Mouse (Mus musculus): ENCODE measurements around the gene Tnpo1. TPM values are rescaled to one million over a fixed set of nuclear protein-coding genes. Genes with fewer than 3 reads are reported as not detected.

Gene Tnpo1
- polyA plus RNA-seq, 1 experiment from 2014 or later, result 63.5 TPM

DNA sequence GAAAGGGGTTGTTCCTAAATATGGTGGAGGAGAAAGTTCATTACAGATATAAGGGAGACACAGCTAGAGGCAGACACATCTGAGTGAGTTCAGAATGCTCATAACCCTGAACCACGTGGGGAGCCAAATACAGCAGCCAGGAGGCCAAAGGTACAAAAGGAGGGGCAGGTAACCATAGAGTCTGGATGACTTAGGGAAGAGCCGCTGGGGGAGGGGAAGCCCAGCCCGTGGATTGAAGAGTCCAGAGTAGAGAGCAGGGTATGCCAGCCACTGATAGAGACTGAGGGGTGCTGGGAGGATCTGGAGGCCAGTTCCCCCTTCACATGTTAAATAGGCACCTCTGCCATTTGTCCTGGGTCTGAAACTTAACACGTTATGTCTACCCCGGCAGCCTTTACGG lies 29.5 kb upstream of the Tnpo1 start:
- H3K36me3 ChIP-seq (ENCODE audit: control insufficient read depth, insufficient read depth, low read length), result no peaks in the 10 kb centered on the region

DNA sequence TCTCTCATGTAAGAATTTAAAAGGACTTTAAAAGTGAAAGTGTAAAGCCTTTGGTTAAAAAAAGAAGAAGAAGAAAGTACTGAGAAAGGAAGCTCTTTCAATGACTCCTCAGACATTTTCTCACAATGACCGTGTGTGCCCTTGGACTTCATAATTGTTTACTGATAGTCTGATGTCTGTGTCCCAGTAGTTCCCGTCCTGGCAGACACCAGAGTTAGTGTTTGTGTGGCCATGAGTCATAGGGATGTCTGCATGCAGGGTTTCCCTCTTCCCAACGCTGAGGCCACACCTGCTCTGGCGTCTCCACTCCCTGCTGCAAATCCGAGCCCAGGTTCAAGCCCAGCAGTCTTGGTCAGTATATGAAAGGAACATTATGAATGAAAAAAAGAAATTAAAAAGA lies 29.0 kb upstream of the Tnpo1 start:
- no peak overlapping the region for H3K27ac ChIP-seq (replicated peaks; ENCODE audit: low read depth, low read length)
- no peak overlapping the region for H3K4me3 ChIP-seq (replicated peaks; ENCODE audit: low read depth, low read length)
- no peak overlapping the region for H3K9ac ChIP-seq (replicated peaks; ENCODE audit: low read length)
- no peak for DNase-seq
- H3K36me3 ChIP-seq (ENCODE audit: control insufficient read depth, insufficient read depth, low read length), result no peaks in the 10 kb centered on the region
- peaks cover 12% of the 10 kb centered on the region for H3K4me1 ChIP-seq (ENCODE audit: control insufficient read depth, insufficient read depth, low read length)
- H3K9me3 ChIP-seq (ENCODE audit: control insufficient read depth, low read length), result no peaks in the 10 kb centered on the region
- WGBS, result 69% methylated on average over 5 of the region's 5 CpGs
- H3K4me2 ChIP-seq (ENCODE audit: low read length), result no peak overlapping the region
- H3K27me3 ChIP-seq (ENCODE audit: control insufficient read depth, insufficient read depth, low read length), result no peaks in the 10 kb centered on the region
- no peak for ATAC-seq (ENCODE audit: low FRiP score, low TSS enrichment)

More for the DNA sequence above, 29.5 kb upstream of the Tnpo1 start:
- Histone ChIP-seq H3K4me2 (ENCODE audit: low read length) (no peak overlapping the region), H3K4me3 (replicated peaks; ENCODE audit: low read depth, low read length) (no peak overlapping the region), H3K4me1 (ENCODE audit: control insufficient read depth, insufficient read depth, low read length) (peaks cover 12% of the 10 kb centered on the region), H3K9me3 (ENCODE audit: control insufficient read depth, low read length) (no peaks in the 10 kb centered on the region), H3K27ac (replicated peaks; ENCODE audit: low read depth, low read length) (no peak overlapping the region), H3K27me3 (ENCODE audit: control insufficient read depth, insufficient read depth, low read length) (no peaks in the 10 kb centered on the region), H3K9ac (replicated peaks; ENCODE audit: low read length) (no peak overlapping the region)
- DNase-seq (no peak), ATAC-seq (ENCODE audit: low FRiP score, low TSS enrichment) (no peak)
- 65% methylated on average over 6 of the region's 6 CpGs for WGBS

DNA sequence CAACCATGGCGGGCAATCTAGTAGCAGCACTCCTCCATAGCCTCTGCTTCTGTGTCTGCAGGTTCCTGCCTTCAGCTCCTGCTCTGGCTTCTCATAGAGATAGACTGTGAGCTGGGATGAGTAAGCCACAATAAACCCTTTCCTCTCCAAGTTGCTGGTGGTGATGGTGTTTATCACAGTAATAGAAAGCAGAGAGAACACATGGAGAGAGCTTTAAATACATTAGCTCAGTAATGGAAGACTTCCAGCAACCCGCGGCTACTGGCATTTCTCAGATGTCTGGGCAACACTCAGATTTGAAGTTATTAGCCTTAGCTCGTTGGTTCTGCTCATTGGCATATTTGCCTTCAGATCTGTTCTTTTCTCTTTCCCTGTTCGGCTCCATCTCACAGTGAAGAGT lies 27.6 kb upstream of the Tnpo1 start:
- H3K36me3 ChIP-seq (ENCODE audit: control insufficient read depth, insufficient read depth, low read length), result no peaks in the 10 kb centered on the region
- no peak overlapping the region for H3K4me3 ChIP-seq (replicated peaks; ENCODE audit: low read depth, low read length)
- ATAC-seq (ENCODE audit: low FRiP score, low TSS enrichment) (no peak), DNase-seq (no peak)
- H3K27ac ChIP-seq (replicated peaks; ENCODE audit: low read depth, low read length), result no peak overlapping the region
- no peaks in the 10 kb centered on the region for H3K27me3 ChIP-seq (ENCODE audit: control insufficient read depth, insufficient read depth, low read length)
- H3K4me2 ChIP-seq (ENCODE audit: low read length), result no peak overlapping the region
- H3K4me1 ChIP-seq (ENCODE audit: control insufficient read depth, insufficient read depth, low read length), result peaks cover 12% of the 10 kb centered on the region
- WGBS, result 83% methylated on average over 5 of the region's 5 CpGs
- no peak overlapping the region for H3K9ac ChIP-seq (replicated peaks; ENCODE audit: low read length)
- no peaks in the 10 kb centered on the region for H3K9me3 ChIP-seq (ENCODE audit: control insufficient read depth, low read length)

DNA sequence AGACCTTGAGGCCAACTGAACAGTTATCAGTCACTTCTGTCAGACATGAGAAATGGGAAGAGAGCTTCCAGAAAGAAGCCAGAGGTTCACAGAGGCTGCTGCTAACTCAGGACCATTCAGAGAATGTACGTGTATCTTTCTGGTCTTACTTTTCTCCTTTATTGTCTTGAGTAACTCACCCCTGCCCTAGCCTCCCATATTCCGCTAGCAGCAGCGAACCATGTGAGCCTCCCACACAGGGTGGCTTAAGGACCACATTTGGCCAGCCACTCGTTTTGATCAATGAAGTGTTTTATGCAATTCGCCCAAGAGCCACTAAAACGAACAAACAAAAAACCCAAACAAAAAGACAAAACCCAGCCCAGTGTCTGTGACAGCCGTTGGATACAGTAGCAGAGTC lies 25.8 kb upstream of the Tnpo1 start:
- DNase-seq (no peak), ATAC-seq (ENCODE audit: low FRiP score, low TSS enrichment) (no peak)
- Histone ChIP-seq H3K4me2 (ENCODE audit: low read length) (no peak overlapping the region), H3K9me3 (ENCODE audit: control insufficient read depth, low read length) (no peaks in the 10 kb centered on the region), H3K9ac (replicated peaks; ENCODE audit: low read length) (no peak overlapping the region), H3K4me1 (ENCODE audit: control insufficient read depth, insufficient read depth, low read length) (no peaks in the 10 kb centered on the region), H3K36me3 (ENCODE audit: control insufficient read depth, insufficient read depth, low read length) (no peaks in the 10 kb centered on the region), H3K27me3 (ENCODE audit: control insufficient read depth, insufficient read depth, low read length) (no peaks in the 10 kb centered on the region), H3K27ac (replicated peaks; ENCODE audit: low read depth, low read length) (no peak overlapping the region), H3K4me3 (replicated peaks; ENCODE audit: low read depth, low read length) (no peak overlapping the region)
- WGBS, result 55% methylated on average over 7 of the region's 7 CpGs

DNA sequence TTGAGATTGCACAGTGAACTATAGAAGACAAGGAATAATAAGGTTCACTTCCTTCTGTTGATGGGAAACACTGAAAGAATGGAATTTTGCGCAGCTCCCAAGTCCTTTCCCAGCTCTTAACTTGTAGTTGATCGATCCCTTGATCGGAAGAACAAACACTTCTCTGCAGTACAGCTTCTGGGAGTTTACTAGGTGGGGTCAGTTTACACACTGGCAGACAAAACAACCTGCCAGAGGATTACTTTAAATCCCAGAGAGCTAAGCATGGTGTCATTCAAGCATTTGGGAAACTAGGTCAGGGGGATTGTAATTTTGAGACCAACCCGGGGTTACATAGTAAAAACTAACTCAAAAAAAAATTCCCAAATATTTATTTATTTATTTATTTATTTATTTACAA lies 22.0 kb upstream of the Tnpo1 start:
- Histone ChIP-seq H3K27ac (replicated peaks; ENCODE audit: low read depth, low read length) (no peak overlapping the region), H3K27me3 (ENCODE audit: control insufficient read depth, insufficient read depth, low read length) (no peaks in the 10 kb centered on the region), H3K4me2 (ENCODE audit: low read length) (no peak overlapping the region), H3K36me3 (ENCODE audit: control insufficient read depth, insufficient read depth, low read length) (no peaks in the 10 kb centered on the region), H3K4me1 (ENCODE audit: control insufficient read depth, insufficient read depth, low read length) (no peaks in the 10 kb centered on the region), H3K9ac (replicated peaks; ENCODE audit: low read length) (no peak overlapping the region), H3K9me3 (ENCODE audit: control insufficient read depth, low read length) (no peaks in the 10 kb centered on the region), H3K4me3 (replicated peaks; ENCODE audit: low read depth, low read length) (no peak overlapping the region)
- DNase-seq (no peak), ATAC-seq (ENCODE audit: low FRiP score, low TSS enrichment) (no peak)
- WGBS, result 34% methylated on average over 4 of the region's 4 CpGs

DNA sequence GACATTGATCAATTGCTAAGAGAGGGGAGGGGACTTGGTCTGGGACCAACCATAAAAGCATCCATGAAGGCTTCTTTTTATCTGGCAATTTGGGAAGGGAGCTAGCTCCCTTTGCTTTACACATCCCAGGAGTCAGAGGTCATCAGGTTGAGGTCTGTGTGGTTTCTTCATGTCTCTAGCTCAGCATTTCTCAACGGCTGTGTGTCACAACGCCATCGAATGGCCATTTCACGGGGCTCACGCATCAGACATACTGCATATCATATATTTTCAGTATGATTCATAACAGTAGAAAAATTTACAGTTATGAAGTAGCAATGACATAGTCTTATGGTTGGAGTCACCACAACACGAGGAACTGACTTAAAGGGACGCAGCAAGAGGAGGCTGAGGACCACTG lies 20.2 kb upstream of the Tnpo1 start:
- H3K9ac ChIP-seq (replicated peaks; ENCODE audit: low read length), result no peak overlapping the region
- no peaks in the 10 kb centered on the region for H3K4me1 ChIP-seq (ENCODE audit: control insufficient read depth, insufficient read depth, low read length)
- no peak overlapping the region for H3K27ac ChIP-seq (replicated peaks; ENCODE audit: low read depth, low read length)
- WGBS, result 93% methylated on average over 7 of the region's 7 CpGs
- H3K36me3 ChIP-seq (ENCODE audit: control insufficient read depth, insufficient read depth, low read length), result no peaks in the 10 kb centered on the region
- DNase-seq, result no peak
- H3K4me2 ChIP-seq (ENCODE audit: low read length), result no peak overlapping the region
- no peaks in the 10 kb centered on the region for H3K9me3 ChIP-seq (ENCODE audit: control insufficient read depth, low read length)
- no peaks in the 10 kb centered on the region for H3K27me3 ChIP-seq (ENCODE audit: control insufficient read depth, insufficient read depth, low read length)
- H3K4me3 ChIP-seq (replicated peaks; ENCODE audit: low read depth, low read length), result no peak overlapping the region
- no peak for ATAC-seq (ENCODE audit: low FRiP score, low TSS enrichment)

DNA sequence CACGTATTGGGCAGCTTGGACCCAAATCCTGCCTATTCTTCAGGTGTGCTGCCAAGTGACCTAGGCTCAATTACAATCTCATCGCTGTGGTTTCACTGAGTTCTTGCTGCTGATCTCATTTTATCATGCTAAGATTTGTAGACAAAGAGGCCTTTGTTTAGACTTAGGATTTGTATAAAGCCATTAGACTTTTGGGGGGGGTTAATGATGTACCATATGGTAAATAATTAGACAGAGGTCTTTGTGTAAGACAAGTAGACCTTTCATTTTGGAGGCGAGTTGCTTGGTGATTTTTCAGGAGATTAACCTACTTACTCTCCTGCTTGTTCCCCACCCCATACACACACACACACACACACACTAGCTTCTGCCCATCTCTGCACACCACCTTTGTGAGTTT lies 19.7 kb upstream of the Tnpo1 start:
- DNase-seq (no peak), ATAC-seq (ENCODE audit: low FRiP score, low TSS enrichment) (no peak)
- H3K4me1 ChIP-seq (ENCODE audit: control insufficient read depth, insufficient read depth, low read length), result no peaks in the 10 kb centered on the region
- H3K27me3 ChIP-seq (ENCODE audit: control insufficient read depth, insufficient read depth, low read length), result no peaks in the 10 kb centered on the region
- no peak overlapping the region for H3K9ac ChIP-seq (replicated peaks; ENCODE audit: low read length)
- no peaks in the 10 kb centered on the region for H3K9me3 ChIP-seq (ENCODE audit: control insufficient read depth, low read length)
- H3K4me2 ChIP-seq (ENCODE audit: low read length), result no peak overlapping the region
- 58% methylated on average over 3 of the region's 3 CpGs for WGBS
- H3K27ac ChIP-seq (replicated peaks; ENCODE audit: low read depth, low read length), result no peak overlapping the region
- H3K4me3 ChIP-seq (replicated peaks; ENCODE audit: low read depth, low read length), result no peak overlapping the region
- no peaks in the 10 kb centered on the region for H3K36me3 ChIP-seq (ENCODE audit: control insufficient read depth, insufficient read depth, low read length)

DNA sequence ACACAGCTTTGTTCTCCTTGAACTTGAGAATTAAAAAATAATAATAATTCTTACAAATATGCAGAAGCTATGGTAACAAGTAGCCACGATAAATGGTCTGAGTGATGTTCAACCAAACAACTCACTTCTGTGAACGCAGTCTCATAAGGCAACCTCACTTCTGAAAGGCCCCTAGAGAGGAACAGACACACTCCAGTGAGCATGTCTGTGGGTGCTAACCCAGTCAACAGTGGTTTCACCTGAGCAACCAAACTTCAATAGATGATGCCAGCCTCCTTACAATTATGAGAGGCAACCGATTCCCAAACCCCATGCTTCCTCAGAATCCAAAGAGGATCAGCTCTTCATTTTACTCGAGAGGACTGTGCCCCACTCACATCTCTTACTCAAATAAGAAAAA lies 19.2 kb upstream of the Tnpo1 start:
- Histone ChIP-seq H3K27ac (replicated peaks; ENCODE audit: low read depth, low read length) (no peak overlapping the region), H3K27me3 (ENCODE audit: control insufficient read depth, insufficient read depth, low read length) (no peaks in the 10 kb centered on the region), H3K9me3 (ENCODE audit: control insufficient read depth, low read length) (no peaks in the 10 kb centered on the region), H3K4me1 (ENCODE audit: control insufficient read depth, insufficient read depth, low read length) (no peaks in the 10 kb centered on the region), H3K4me3 (replicated peaks; ENCODE audit: low read depth, low read length) (no peak overlapping the region), H3K9ac (replicated peaks; ENCODE audit: low read length) (no peak overlapping the region), H3K4me2 (ENCODE audit: low read length) (no peak overlapping the region), H3K36me3 (ENCODE audit: control insufficient read depth, insufficient read depth, low read length) (no peaks in the 10 kb centered on the region)
- ATAC-seq (ENCODE audit: low FRiP score, low TSS enrichment) (no peak), DNase-seq (no peak)
- WGBS, result 89% methylated on average over 4 of the region's 4 CpGs

DNA sequence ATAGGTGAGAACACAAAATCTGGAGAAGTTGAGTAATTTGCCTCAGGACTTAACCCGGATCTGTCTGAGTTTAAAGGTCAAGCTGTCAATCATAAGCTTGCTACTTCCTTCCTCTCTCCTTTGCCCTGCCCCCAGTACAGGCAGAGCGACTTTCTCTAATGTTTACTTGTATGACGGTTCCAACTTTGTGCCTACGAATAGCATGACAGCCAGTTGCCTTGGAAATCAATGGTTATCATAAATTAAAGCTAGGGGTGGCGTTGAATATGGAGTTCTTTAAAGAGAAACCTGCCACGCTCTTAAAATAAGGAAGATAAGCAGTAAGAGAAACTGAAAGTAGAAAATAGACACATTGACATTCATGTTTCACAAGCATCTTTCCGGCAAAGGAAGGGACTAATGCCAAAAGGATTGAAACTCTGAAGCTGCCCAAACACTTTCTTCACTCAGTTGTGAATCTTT lies 18.5 kb upstream of the Tnpo1 start:
- Histone ChIP-seq H3K4me3 (replicated peaks; ENCODE audit: low read depth, low read length) (no peak overlapping the region), H3K9ac (replicated peaks; ENCODE audit: low read length) (no peak overlapping the region), H3K4me2 (ENCODE audit: low read length) (no peak overlapping the region), H3K4me1 (ENCODE audit: control insufficient read depth, insufficient read depth, low read length) (no peaks in the 10 kb centered on the region), H3K27me3 (ENCODE audit: control insufficient read depth, insufficient read depth, low read length) (no peaks in the 10 kb centered on the region), H3K27ac (replicated peaks; ENCODE audit: low read depth, low read length) (no peak overlapping the region), H3K36me3 (ENCODE audit: control insufficient read depth, insufficient read depth, low read length) (no peaks in the 10 kb centered on the region), H3K9me3 (ENCODE audit: control insufficient read depth, low read length) (no peaks in the 10 kb centered on the region)
- 84% methylated on average over 7 of the region's 7 CpGs for WGBS
- ATAC-seq (ENCODE audit: low FRiP score, low TSS enrichment) (no peak), DNase-seq (no peak)
